Mouse (Mus musculus) regulatory T cell (primary cell): ENCODE results near the gene Mdm2.
"Not testable (repeated sequence)": the region's sequence is repeated elsewhere in the genome, so short reads cannot be mapped to it uniquely, and the experiment has no call there.

Source experiments
- in situ Hi-C: fragments of 300-600 bp; cut with MboI, MseI; formaldehyde crosslinking; loops from one replicate; pipeline ENCODE4 v1.15.1; 2025; ENCODE audit warnings: high pct_unique_total_duplicates

The Mdm2 gene

GRCm38 (mm10) chr10:117749787-117750343, 39.3 kb upstream of the Mdm2 start:
- in situ Hi-C loops: loop anchor here (25.0 kb wide), 1 partner anchor 1462 kb away; no protein-coding TSS in a partner anchor

DNA sequence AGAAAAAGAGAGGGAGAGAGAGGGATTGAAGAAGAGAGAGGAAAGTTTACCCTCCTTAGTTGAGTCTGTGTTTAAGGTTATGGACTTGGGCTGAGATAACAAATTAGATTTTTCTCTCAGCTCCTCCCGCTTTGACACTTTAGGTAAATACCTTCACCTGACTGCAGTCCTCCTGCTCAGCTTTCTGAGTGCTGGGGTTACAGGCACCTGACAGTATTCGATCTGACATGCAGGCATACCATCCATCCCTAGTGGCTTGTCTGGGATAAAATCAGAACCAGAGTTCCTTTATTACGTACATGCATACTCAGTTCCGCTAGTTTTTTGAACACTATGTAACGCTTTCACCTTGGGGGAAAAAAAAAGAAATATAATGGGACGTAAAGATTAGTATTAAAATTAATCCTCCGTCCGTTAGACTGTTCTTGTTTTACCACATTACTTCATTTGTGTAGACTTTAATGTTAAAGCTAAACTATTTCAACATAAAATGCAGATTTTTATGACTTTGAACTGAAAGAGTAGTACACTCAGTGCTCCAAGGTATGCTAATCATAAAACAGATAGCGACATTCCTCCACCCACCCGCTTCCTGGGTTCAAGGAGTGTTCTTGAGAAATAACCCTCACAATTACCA, 38.6 kb upstream of the Mdm2 start:
- in situ Hi-C loops: no loop called here

- in situ Hi-C loops: no loop called here
Measured at GRCm38 (mm10) chr10:117748276-117749049, 37.9 kb upstream of the Mdm2 start.

- in situ Hi-C loops: no loop called here
Measured at GRCm38 (mm10) chr10:117747711-117748110, 37.2 kb upstream of the Mdm2 start.

GRCm38 (mm10) chr10:117746297-117746883, 35.8 kb upstream of the Mdm2 start, which contains the start of gene Slc35e3:
TSS of gene Slc35e3 (minus strand) at chr10:117746365.
- in situ Hi-C loops: no loop called here

GRCm38 (mm10) chr10:117745570-117746296, 35.2 kb upstream of the Mdm2 start:
- in situ Hi-C loops: not testable (repeated sequence)

DNA sequence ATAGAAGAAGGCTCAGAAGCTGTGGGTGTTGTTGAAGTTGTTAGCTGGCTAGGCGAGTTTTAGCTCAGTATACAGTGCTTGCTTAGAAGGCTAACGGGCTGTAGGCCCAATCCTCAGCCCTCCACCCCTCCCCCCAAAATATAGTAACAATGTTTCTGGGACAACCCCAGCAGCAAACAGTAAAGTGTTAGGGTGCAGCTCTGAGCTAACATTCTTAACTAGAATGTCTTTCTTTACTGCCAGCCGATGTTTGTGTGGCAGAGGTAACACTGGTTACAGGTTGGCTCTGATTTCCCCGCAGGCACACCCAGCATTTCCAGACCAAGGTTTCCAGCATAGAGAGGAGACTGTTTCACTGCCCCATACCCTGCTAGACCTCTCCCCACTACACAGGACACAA, 33.4 kb upstream of the Mdm2 start:
- in situ Hi-C loops: no loop called here

DNA sequence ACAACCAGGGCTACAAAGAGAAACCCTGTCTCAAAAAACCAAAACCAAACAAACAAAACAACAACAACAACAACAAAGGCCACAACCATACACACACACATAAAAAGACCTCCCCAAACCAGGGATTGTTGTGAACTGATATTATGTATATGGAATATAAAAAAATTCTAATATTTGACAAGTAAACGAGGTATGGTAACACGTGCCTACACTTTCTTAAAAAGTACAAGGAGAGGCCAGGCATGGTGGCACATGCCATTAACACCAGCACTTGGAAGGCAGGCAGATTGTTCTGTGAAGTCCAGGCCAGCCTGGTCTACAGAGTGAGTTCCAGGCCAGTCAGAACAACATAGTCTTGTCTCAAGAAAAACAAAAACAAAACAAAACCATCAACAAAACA, 32.6 kb upstream of the Mdm2 start:
- in situ Hi-C loops: no loop called here

DNA sequence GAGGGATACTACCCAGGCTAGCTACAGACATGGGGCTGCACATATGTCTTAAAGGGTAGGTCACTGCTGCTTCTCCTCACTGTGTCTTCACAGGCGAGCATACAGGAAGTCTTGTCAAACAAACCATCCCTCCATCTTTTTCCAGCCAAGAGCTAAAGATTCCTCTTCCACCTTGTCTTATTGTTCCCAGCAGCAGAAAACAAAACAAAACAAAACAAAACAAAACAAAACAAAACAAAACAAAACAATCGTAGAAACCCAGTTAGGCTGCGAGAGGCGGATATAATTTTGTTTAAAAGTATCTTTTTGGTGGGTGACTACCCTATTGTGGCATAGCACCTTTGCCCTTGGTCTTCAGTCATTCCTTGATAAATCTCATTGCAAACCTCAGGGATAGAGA, 32.1 kb upstream of the Mdm2 start:
- in situ Hi-C loops: no loop called here

DNA sequence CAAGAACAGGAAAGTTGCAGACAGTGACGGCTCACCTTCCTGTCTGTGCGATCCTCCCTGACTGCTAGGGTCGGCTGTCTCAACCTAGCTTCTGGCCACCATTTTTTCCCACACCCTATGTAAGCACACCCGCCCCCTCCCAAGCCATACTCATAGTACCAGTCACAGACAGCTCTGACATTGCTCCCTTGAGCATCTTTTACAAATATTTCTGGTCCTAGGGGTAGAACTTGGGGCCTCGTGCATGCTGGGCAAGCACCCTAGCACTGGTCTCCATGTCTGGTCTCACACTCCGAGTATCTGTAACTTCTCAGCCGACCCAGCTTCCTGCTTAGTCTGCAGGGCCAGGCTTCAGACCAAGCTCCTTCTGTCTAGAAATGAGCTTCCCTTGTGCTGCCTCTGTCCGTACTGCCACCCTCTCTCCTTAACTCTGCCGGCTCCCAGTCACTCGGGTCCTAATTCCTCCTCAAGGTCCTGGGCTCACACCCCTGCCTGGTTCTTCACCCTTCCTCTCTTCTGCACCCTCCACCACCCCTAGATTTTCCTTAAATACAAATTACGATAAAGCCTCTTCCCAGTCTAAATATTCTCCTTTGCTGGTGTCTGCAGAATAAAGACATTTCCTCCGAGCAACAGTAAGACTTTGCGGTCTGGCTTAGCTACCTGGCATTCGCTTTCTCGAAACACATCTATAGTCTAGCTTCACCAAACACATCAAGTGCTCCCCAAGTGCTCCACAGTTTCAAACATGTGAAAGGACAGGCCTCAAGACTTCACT, 31.3 kb upstream of the Mdm2 start:
- in situ Hi-C loops: no loop called here

GRCm38 (mm10) chr10:117740921-117741320, 30.4 kb upstream of the Mdm2 start:
- in situ Hi-C loops: no loop called here

- in situ Hi-C loops: no loop called here
Measured at GRCm38 (mm10) chr10:117740171-117740570, 29.6 kb upstream of the Mdm2 start.

DNA sequence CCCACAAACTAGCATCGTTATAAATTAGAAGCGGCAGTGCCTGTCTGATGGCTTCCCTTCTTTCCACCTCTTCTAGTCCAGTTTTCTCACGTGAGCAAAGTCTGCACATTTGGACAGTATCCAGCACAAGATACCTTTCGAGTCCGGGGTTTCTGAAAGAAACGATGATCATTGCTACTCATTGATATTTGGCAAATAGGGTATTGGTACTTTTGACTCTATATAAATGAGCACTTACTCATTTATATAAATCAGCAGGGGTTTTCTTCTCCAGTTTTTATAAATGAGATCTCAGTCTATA, 29.0 kb upstream of the Mdm2 start:
- in situ Hi-C loops: no loop called here

GRCm38 (mm10) chr10:117738928-117739647, 28.5 kb upstream of the Mdm2 start:
- in situ Hi-C loops: no loop called here

- in situ Hi-C loops: no loop called here
Measured at GRCm38 (mm10) chr10:117738140-117738921, 27.8 kb upstream of the Mdm2 start.

- in situ Hi-C loops: not testable (repeated sequence)
Measured at GRCm38 (mm10) chr10:117737498-117737897, 26.9 kb upstream of the Mdm2 start.

DNA sequence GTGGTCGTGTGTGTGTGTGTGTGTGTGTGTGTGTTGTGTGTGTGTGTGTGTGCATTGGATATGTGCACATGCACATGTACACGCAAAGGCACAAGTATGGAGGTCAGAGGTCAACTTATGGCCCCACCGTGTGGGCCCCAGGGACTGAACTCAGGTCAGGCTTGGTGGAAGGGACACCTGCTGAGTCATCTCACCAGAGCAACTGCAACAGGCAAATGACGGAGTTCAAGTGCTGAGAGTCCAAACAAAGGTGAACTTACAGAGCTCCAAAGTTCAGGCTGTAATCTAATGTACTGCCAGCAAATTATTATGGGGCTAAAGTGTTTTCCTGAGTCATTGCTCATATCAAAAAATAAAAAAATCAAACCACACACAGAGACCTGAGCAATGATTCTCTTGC, 26.5 kb upstream of the Mdm2 start:
- in situ Hi-C loops: no loop called here

DNA sequence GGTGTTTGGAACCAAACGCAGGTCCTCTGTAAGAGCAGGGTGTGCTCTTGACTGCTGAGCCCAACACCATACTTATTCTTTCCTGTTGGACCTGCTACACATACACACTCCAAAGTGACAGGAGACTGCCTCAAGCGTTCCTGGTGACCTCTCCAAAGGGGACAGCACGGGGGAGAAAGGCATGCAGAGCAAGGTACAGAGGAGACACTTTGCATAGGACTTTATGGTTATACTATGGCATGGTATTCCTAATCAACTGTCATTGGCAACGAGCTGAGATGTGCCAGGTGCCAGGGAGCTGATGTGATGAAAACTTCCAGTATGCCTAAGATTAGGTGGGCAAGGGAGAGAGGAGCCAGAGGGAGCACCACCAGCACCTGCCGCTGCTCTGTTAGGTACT, 26.0 kb upstream of the Mdm2 start:
- in situ Hi-C loops: no loop called here

GRCm38 (mm10) chr10:117735396-117735795, 24.8 kb upstream of the Mdm2 start:
- in situ Hi-C loops: not testable (repeated sequence)
